Mouse (Mus musculus) kidney, postnatal 14 days (tissue): ENCODE results near the gene Clcn2.

Source experiments
- DNase-seq: peaks from one replicate; pipeline ENCODE4 v3.0.0; 2022; ENCODE audit warnings: mixed read lengths

The Clcn2 gene

DNA sequence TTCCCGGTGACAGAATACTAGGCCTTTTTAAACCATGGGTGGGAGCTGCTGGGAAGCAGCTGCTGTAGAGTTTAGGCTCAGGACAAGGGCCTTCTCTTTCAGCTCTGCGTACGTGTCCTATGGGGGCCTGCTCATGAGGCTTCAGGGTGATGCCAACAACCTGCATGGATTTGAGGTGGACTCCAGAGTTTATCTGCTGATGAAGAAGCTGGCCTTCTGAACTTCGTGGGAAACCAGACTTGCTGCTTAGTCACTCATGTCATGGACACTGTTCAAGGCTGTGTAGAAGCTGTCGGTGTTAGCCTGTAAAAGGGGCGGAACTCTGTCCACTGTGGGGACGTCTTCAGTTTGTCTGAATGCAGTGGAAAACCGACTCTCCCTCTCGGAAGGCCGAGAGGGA lies 4.3 kb upstream of the Clcn2 start:
- DNase-seq: no peak

DNA sequence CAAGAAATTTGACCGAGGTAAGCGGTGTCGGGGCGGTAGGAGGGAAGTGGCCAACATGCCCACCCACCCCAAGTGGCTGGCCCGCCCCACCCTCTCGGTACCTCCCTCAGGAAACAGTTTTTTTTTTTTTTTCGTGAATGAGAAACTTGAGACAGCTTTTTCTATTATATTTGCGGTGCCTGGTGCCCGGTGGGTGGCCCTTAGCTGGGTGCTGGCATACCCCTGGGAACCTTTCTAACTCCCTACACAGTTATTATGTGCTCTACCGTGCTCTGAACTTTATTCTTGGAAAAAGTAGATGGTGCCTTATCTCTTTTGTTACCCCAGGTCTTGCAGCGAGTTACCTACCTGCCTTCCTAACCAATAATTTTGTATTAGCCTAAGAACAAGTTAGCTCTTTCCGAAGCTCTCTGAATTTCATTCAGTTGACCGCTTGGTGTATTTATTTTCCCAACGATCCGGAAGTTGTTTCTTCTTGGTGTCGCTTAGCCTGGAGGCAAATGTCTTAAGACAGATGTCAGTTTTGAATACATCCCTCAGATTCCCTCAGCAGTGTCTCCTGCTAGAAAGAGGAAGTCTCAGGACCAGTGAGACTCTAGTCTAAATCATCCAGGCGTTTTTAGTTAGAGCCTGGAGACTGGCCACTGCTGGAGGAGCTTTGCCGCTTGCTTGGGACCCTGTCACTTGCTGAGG lies 578 bp upstream of the Clcn2 start:
- DNase-seq: no peak

DNA sequence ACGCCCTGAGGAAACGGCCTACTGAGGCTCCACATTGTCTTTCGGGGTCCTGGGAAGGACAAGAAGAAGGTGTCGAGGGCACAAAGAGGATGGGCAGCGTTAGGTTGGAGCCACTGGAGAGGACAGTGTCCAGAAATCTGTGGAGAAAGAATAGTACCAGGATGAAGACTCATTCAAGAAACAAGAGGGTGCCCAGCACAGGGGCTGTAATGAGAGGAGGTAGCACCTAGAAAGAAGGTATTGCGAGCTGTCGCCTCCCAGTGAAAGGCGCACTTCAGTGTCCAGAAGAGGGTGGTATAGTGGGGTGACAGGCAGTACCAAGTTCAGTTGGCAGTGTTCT lies 735 bp downstream of the Clcn2 start:
- no peak for DNase-seq

DNA sequence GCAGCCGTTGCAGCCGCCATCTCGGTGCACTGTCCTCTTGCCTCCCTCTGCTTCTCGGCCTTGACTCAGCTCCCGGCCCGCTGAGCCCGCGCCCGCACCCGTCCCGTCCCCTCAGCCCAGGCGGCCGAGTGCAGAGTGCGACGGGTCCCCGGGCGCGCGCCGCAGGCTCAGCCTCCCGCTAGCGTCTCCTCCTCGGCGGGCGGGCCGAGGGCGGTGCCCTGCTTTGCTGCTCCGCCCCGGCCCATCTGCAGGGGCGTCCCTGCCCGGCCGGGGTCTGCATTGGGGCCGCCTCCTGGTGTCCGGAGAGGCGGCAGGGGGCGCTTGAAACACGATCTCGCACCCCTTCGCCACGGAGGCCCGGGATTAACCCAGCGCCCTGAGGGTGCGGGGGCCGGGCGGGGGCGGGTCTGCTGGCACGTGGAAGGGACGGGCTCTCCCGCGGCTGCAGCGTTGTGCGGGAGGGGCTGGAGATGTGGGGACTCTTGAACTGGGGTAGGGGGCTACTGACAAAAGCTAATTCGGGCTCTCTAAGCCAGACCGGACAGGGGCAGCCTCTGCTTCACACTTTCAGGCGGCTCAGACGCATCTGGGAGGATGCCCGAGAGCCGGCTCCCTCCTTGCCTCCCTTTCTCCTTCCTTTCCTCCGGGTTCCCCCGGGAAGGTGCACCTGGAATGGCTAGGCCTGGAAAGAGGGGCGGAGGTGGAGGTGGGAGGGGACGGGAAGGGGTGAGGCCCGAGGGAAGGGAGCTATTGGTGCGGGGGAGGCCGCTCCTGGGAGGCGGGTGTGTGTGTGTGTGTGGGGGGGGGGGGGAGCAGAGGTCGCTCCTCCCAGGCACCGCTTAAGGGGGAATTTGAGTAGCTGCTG lies 1.3 kb downstream of the Clcn2 start:
- DNase-seq: peak; percentile 90

DNA sequence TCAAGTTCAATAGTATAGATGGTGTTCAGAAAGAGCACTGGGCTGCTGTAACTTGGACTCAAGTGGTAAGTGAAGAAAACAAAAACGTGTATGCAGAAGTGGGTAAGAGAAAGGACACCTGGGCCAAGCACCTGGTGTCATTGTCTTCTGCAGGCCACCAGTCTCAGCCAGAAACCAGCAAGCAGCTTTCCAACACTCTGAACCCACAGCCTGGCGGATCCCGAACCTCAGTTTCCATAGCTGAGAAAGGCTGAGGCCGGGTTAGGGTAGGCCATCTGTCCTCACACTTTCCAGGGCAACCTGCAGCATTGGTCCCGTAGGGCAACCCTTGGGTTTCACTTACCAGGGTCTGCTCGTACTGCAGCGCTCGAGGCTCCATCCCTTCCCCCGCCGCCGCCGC lies 2.0 kb downstream of the Clcn2 start:
- no peak for DNase-seq

DNA sequence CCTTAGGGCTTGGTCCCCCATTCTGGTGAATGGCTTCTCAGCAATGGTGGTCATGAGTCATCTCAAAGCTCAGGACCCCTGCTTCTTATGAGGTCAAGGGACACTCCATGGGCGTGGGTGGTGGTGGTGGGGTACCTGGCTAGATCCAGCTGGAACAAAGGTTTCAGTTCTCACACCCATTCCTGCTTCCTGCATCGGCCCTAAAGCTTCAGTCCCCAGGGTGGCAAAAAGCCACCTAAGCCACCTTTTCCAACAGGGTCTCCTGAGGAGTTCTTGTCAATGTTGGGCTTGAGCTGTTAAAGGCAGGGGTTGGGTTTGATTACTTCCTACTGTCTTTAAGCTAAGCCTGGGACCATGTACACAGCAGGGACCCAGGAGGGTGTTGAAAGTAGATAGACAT lies 2.4 kb downstream of the Clcn2 start:
- DNase-seq: no peak

DNA sequence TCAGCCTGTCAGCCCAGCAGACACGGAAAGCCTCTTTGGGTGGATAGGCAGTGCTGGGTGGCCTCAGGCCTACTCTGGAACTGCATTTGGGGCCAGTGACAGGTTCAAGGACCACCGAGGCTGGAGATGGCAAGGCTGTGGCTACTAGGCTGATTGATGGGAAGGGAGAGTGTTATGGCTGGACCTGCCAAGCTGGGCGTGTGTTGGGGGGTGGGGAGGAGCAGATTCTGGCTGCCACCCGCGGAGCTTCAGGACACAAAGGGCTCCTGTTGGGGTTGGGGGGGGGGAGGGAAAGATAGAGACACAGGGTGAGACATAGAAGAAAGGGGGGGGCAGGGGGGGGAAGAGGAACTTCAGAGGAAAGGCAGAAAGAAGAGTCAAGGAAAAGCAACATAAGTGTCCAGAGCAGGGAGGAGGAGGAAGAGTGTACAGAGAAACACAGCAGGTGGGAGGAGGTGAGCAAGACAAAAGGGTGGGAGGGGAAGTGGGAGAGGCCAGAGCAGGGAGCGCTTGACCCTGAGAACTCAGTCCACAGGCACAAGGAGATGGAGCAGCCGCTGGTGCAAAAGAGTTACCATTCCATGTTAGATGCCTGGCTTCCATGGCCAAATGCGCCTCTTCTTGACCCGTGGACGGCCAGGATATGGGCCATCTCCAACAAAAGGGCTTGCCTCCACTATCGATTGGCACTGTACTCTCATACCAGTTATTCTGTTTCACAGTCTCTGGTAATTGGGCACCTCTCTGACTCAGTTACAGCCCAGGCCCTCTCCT lies 3.1 kb downstream of the Clcn2 start:
- DNase-seq: no peak

DNA sequence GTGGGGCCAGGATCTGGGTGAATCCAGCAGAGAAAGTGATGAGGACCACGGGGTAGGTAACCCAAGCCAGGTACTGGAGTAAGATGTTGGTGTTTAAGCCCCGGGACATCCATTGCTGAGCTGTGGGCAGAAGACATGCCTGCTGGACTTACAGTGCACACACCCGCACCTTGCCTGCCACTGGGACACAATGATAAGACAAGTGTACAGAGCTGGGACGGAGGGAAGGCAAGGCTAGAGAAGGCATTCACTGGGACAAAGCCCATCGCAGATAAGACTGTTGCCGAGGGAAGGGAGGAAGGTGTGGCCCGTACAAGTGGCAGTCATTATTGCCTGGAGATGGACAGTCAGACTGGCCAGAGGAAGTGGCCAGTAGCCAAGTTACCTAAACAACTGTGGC lies 4.7 kb downstream of the Clcn2 start:
- no peak for DNase-seq

DNA sequence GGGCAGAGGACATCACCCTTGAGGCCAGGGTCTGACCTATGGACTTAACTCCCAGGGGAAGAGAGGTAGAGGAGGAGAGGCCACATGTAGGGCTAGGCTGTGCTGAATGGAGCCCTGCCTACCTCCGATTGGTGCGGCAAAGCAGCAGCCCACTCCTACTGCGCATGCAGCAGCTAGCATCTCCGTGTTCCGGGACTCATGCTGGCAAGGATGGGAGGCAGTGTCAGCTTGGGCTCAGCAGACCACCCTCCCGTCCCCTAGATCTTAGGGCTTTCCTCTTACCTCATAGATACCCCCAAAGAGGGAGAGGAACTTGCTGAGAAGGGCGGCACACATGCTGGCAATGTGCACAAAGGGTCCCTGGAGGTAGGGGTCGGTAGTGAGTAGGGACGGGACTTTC lies 5.4 kb downstream of the Clcn2 start:
- DNase-seq: no peak

DNA sequence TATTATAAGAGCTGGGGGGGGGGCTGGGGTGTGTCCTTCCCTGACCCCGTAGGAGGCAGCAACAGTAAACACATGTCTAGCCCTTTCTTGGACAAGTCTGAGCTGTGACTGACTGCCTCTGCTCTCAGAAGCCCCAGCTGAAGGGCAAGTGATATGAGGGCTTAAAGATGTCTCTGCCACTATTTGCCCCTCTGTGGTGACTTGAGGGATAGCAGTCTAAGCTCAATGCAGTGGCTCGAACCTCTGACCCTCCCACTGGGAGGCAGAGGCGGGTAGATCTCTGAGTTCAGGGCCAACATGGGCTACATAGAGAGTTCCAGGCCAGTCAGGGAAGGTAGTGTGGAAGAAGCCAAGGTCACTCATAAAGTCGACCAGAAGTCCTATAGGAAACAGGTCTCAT lies 6.7 kb downstream of the Clcn2 start:
- no peak for DNase-seq

DNA sequence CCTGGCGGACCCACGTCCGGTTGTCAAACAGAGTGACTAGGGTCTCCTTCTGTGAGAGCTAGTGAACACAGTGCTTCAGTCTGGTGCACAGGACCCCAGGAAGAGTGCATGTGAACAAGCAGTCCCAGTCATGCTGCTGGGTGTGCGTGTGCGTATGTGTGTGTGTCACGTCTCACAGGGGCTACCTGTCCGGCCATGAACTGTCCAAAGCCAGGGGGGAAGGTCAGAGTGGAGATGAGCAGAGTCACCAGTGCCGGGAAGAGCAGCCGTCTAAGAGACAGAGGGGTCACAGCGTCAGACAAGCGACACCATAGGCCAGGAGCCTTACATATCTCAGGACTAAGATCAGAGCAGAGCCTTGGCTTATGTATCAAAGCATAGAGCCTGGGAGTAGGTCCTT lies 7.2 kb downstream of the Clcn2 start:
- DNase-seq: no peak

DNA sequence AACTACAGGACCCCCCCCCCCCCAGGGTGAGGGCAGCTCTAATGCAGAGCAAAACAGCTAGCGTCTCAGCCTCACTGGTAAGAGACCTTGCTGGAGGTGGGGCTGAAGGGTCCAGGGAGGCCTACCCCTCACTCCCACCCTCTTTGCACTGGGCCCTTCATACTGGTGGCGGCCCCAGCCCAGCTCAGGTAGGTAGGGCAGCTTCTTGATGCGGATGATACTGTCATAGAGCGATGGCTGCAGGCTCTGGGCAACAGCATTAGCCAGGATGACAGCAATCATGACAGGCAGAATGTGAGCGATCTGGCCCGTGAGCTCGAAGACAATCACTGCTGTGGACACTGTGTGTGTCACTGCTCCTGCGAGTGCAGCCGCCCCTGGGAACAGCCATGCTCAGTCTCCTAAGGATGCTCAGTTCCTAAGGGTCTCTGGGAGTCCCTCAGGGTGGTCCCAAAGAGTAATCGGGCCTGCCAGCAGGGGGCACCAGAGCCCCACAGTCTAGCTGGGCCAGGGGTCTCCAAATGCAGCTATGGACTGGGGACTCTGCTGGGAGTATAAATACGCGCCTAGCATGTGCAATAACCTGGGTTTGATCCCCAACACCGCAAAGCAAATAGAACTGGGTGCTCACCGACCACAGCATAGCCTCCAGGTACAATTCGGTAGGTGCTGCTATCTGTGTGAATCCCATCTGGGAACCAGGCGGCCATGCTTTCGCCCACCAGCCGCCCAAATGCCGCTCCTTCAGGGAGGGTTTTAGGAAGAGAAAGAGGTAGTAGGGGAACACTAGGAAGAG lies 8.4 kb downstream of the Clcn2 start:
- DNase-seq: no peak

DNA sequence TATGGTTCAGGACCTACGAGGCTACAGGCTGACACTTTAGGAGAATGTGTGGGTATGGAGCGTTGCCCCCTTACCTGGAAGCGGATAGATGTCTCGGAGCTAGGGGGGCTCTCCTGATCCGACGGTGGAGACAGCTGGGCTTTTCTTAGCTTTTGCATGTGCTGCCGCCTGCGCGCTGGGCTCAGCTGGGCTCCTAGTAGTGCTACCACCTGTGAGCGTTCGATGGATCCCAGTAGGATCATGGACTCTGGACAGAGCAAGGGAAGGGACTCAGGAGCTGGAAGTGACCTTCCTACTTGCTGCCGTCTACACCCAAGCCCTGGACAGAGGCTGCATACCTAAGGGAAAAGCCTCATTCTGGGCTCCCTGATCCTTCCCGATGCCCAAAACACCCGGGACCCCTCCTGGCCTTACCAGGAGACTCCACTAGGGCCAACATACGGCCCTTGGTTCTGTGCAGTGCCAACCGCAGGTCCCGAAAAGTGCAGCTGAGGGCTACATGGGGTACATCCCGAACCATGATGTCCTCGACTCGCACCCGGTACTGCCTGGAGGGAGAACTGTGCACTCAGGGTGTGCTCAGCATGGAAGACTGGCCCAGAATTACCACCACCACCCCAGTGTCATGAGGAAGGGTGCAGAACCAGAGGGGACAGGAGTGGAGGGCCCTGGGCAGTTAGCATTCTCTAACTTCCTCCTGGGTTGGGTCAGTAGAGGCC lies 9.2 kb downstream of the Clcn2 start:
- no peak for DNase-seq

DNA sequence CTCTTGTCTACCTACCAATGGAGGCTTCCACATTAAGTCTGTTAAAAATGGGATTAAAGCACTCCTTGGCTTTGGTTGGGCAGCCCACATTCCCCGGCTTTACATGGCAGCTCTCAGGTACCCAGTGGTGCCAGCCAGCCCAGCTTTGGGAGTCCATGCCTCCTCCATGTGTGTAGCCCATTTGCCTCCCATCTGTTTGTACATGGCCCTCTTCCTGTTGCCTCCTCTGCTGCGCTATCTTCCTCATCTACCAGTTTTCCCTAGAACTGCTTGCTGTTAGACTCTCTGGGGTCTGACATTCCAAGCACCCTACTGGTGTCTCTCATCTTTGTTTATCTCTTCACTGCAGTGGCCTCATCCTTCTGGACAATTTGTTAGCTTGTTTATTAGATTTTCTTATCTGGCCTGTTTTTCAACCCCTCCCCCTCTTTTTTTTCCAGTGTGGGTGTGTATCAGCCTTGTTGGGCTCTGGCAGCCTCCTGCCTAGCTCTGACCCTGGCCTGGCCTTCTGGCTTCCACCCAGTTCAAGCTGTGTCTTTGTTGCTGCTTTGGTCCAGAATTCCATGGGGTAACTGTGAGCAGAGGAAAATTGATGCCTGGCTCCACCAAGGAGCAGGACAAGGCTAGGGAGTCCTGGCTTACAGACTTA lies 11.0 kb downstream of the Clcn2 start:
- peak; percentile 67 for DNase-seq

DNA sequence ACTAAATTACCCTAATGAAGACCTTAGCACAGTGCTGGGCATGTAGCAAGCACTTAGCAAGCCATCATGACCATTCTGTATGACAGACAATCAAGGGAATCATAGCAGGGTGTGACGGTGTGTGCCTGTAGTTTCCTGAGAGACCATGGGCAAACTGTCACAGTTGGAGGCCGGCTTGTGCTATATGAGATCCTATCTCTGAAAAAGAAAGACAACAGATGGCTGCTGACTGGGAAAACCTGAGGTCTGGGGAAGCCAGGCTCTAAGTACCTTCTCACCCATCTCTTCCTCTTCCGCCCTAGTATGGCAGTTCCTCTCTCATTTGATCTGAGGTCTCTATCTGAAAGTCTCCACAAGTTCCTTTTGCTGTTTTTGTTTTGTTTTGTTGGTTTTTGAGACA lies 11.8 kb downstream of the Clcn2 start:
- no peak for DNase-seq

DNA sequence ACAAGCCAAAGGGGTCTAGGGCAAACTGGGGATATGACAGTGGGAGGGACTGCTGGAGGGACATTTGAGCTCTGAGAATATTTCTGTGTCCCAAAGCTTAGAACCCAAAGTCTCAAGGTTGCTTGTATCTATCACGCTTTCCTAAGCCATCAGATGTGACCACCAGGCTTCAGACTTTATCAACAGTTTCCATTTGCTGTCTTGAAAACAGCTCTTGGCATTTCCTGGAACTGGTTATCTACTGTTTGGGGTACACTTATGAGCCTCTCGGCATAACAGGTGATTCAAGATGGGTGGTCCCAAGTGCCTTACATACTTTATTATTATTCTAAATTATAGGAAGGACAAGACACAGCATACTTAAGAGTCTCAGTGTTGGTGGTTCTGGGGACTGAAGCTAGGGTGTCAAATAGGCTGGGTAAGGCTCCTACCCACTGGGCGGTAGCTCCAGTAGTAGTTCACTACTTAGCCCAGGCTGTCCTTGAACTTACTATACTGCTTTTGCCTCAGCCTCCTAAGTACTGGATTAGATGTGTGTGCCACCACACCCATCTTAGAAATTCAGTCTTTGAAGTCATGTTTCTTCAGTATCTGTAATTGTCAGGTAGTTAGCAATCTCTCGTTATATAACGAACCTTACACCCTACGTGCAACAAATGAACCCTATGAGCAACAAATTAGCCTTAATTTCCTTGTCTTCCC lies 13.7 kb downstream of the Clcn2 start:
- DNase-seq: no peak

DNA sequence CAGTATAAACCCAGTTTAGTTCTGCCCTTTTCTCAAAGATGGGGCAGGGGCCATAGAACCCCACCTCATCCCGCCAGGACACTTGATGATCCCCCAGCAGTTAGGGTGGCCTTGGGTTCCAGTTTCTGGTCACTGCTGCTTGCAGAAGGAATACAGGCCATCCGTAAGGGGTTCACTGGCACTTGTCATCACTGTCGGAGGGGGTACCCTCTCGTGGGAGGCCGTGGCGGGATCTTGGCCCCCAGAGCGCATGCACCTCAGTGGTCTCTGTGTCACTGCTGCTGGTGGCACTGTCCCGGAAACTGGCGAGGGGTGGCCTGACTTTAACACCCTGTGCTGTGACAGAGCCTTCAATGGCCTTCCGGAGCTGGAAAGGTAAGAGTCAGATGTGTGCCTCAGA lies 14.5 kb downstream of the Clcn2 start:
- no peak for DNase-seq

DNA sequence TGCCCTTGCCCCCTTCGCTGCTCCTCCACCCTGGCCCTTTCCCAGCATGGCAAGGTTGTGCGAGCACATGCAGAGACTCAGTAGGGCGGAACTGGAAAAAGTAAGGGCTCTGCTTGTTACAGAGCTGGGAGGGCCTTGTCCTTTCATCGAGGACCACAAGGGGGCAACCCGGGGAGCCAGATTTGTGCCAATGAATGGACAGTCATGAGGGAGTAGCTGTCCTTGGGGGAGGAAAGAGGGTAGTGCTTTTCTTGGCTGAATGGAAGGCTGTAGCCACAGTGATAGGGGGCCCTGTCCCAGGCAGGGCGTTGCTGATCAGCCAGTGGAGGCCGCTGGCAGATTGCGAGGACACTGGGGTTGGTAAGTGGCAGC lies 15.0 kb downstream of the Clcn2 start:
- DNase-seq: peak; percentile 83

DNA sequence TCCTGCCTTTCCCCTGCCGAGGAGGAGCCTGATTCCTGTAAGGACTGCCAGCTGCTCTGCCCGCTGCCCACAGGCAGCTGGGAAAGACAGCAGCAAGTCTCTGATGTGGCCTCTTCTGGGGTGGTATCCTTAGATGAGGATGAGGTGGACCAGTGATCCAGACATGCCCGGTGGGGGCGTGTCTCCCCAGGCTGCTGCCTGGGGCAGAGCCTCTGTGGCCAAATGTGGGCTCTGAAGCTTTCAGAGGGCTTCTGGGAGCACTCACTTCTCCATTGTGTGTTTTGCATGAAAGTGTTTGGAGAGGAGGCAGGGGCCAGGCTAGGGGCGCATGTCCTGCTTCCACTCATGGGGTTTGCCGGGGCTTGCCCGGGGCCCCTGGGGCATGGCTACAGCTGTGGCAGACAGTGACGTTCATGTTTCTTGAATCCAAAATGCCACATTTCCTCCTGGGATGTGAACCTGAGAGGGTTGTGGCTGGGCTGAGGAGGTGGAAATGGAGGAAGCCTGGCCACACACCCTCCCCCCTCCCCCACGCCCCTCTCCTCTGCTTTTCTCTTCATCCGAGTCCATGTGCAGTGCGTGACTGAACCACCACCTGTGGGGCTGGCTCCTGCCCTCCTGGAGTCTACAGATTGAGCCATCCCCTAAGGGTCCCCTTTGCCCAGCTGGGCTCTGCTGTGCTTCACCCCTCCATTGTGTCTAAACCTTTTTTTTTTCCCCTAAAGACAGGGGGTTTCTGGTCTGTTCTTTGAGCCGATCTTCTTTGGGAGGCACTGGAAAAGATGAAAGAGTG lies 15.6 kb downstream of the Clcn2 start:
- no peak for DNase-seq

DNA sequence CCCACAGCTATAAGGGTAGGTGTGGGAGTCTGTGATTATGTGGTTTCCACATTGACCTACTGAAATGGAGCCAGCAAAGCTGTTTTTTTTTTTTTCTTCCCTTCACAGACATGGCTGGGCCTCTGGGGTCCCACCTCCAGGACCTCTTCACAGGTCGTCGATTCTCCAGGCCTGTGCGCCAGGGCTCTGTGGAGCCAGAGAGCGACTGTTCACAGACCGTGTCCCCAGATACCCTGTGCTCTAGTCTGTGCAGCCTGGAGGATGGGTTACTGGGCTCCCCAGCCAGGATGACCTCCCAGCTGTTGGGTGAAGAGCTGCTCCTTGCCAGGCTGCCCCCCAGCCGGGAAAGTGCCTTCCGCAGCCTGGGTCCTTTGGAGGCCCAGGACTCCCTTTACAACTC lies 16.2 kb downstream of the Clcn2 start:
- no peak for DNase-seq
